Comparison of ENCODE assay signal across 8 mouse cellular contexts in genomic region chr11:115202316-115202715, GRCm38 (mm10). TPM values are rescaled to one million over a fixed set of nuclear protein-coding genes. Genes with fewer than 3 reads are reported as not detected.
DNase-seq lines count a peak whose midpoint lies in the region; ATAC-seq and TF ChIP-seq lines count a peak whose summit lies in the region.

No protein-coding gene starts in this region.

- no peaks in the 10 kb centered on the region for H3K36me3 ChIP-seq in ES-Bruce4 (ENCODE audit: control insufficient read depth, insufficient read depth, low read length, poor library complexity, severe bottlenecking)
- H3K36me3 ChIP-seq in forebrain, embryonic 14.5 days (ENCODE audit: control insufficient read depth, insufficient read depth, low read length): peaks cover 44% of the 10 kb centered on the region
- H3K36me3 ChIP-seq in lung, postnatal 0 days (ENCODE audit: insufficient read depth, low read length): peaks cover 13% of the 10 kb centered on the region

- DNase-seq in forebrain, embryonic 14.5 days (ENCODE audit: low spot score): peak; percentile 86
- peak; percentile 89 for DNase-seq in heart, postnatal 4 days
- peak; percentile 59 to 85 for DNase-seq in layer of hippocampus, adult 8-10 months (ENCODE audit: low spot score in 2 of 2)
- peak; percentile 80 for DNase-seq in lung, postnatal 0 days (ENCODE audit: low spot score)
- peak; percentile 80 for DNase-seq in ovary, postnatal 36 days (ENCODE audit: low spot score)
- DNase-seq in thymus, postnatal 10 days (ENCODE audit: low spot score in 2 of 2): peak; percentile 61 to 86

- no peaks in the 10 kb centered on the region for H3K9me3 ChIP-seq in ES-Bruce4 (replicated peaks; ENCODE audit: control insufficient read depth, insufficient read depth, low read length, poor library complexity, severe bottlenecking)
- no peaks in the 10 kb centered on the region for H3K9me3 ChIP-seq in forebrain, embryonic 14.5 days (replicated peaks; ENCODE audit: control insufficient read depth, low read length)
- H3K9me3 ChIP-seq in lung, postnatal 0 days (ENCODE audit: low read length): no peaks in the 10 kb centered on the region

- no peak overlapping the region for H3K4me2 ChIP-seq in forebrain, embryonic 14.5 days (ENCODE audit: low read length)
- no peak overlapping the region for H3K4me2 ChIP-seq in lung, postnatal 0 days (replicated peaks; ENCODE audit: low read depth, low read length)

- no peak overlapping the region for H3K4me3 ChIP-seq in ES-Bruce4 (ENCODE audit: low read depth, low read length)
- no peak overlapping the region for H3K4me3 ChIP-seq in forebrain, embryonic 14.5 days (ENCODE audit: low read depth, low read length)
- no peak overlapping the region for H3K4me3 ChIP-seq in lung, postnatal 0 days (ENCODE audit: low read depth, low read length)

- TF ChIP-seq CTCF in ES-Bruce4 (IDR thresholded peaks at IDR 0.05; ENCODE audit: low read depth, low read length): peak; percentile 93
- TF ChIP-seq CTCF in lung, postnatal 0 days (IDR thresholded peaks at IDR 0.05): peak; percentile 98

- H3K27me3 ChIP-seq in ES-Bruce4 (ENCODE audit: control insufficient read depth, insufficient read depth, low read length, poor library complexity, severe bottlenecking): no peaks in the 10 kb centered on the region
- no peaks in the 10 kb centered on the region for H3K27me3 ChIP-seq in forebrain, embryonic 14.5 days (replicated peaks; ENCODE audit: control insufficient read depth, insufficient read depth, low read length)
- no peaks in the 10 kb centered on the region for H3K27me3 ChIP-seq in lung, postnatal 0 days (replicated peaks; ENCODE audit: insufficient read depth, low read length)

- no peak overlapping the region for H3K9ac ChIP-seq in ES-Bruce4 (ENCODE audit: low read depth, poor library complexity, severe bottlenecking)
- H3K9ac ChIP-seq in forebrain, embryonic 14.5 days (ENCODE audit: low read length): no peak overlapping the region
- H3K9ac ChIP-seq in lung, postnatal 0 days (replicated peaks; ENCODE audit: low read depth): no peak overlapping the region

- TF ChIP-seq EP300 in ES-Bruce4 (IDR thresholded peaks at IDR 0.05; ENCODE audit: insufficient read depth, low read depth, low read length): no peak
- no peak for TF ChIP-seq EP300 in lung, postnatal 0 days (IDR thresholded peaks at IDR 0.05)

- H3K27ac ChIP-seq in ES-Bruce4 (ENCODE audit: insufficient read depth, low read length): no peak overlapping the region
- no peak overlapping the region for H3K27ac ChIP-seq in forebrain, embryonic 14.5 days (ENCODE audit: low read depth, low read length)
- no peak overlapping the region for H3K27ac ChIP-seq in lung, postnatal 0 days (ENCODE audit: low read length)

- H3K4me1 ChIP-seq in ES-Bruce4 (ENCODE audit: control insufficient read depth, insufficient read depth, low read length): no peaks in the 10 kb centered on the region
- no peaks in the 10 kb centered on the region for H3K4me1 ChIP-seq in forebrain, embryonic 14.5 days (ENCODE audit: control insufficient read depth, insufficient read depth, low read length)
- no peaks in the 10 kb centered on the region for H3K4me1 ChIP-seq in lung, postnatal 0 days (ENCODE audit: insufficient read depth, low read depth, low read length)

- 10% methylated on average over 12 of the region's 12 CpGs for WGBS in forebrain, embryonic 14.5 days
- WGBS in lung, postnatal 0 days: 13% methylated on average over 12 of the region's 12 CpGs

- no peak for TF ChIP-seq POLR2A in ES-Bruce4 (IDR thresholded peaks at IDR 0.05; ENCODE audit: insufficient read depth, low read length)

- ATAC-seq in cerebellum, adult (ENCODE audit: insufficient number of reproducible peaks, low FRiP score, low TSS enrichment): peak; percentile 80; the same call in 1 of the 2 replicates
- peak; percentile 87 for ATAC-seq in forebrain, embryonic 14.5 days
- peak; percentile 86 for ATAC-seq in lung, postnatal 0 days

RNA-seq across cellular contexts. Expression of gene Nat9, which starts 14.7 kb away (rescaled TPM):
- 13.1 and 16.2 TPM in 2 replicates for polyA plus RNA-seq in ES-Bruce4 (2011; ENCODE audit: insufficient read depth, insufficient read length, low read depth, missing spikeins)
- 19.5 and 20.4 TPM in 2 replicates for polyA plus RNA-seq in forebrain, embryonic 14.5 days (2014; fragmentation: Nextera tagmentation; extraction: Ambion mirVana)
- total RNA-seq in heart, postnatal 4 days (2021): 10 to 100 TPM; 11.9 to 12.0 TPM
- total RNA-seq in layer of hippocampus, adult 8-10 months (2022): 10 to 100 TPM; 20.4 to 25.2 (median 22.5) TPM
- polyA plus RNA-seq in lung, postnatal 0 days (2015; fragmentation: Nextera tagmentation; extraction: Ambion mirVana): 30.3 and 30.8 TPM in 2 replicates

RNA-seq across cellular contexts. Expression of gene Tmem104, which starts 15.0 kb away (rescaled TPM):
- polyA plus RNA-seq in ES-Bruce4 (2011; ENCODE audit: insufficient read depth, insufficient read length, low read depth, missing spikeins): 4.8 and 8.0 TPM in 2 replicates
- polyA plus RNA-seq in forebrain, embryonic 14.5 days (2014; fragmentation: Nextera tagmentation; extraction: Ambion mirVana): 6.3 and 8.5 TPM in 2 replicates
- 1 to 10 TPM; 5.2 to 9.3 TPM for total RNA-seq in heart, postnatal 4 days (2021)
- total RNA-seq in layer of hippocampus, adult 8-10 months (2022): 10 to 100 TPM; 12.5 to 19.8 (median 16.1) TPM
- 9.6 and 10.5 TPM in 2 replicates for polyA plus RNA-seq in lung, postnatal 0 days (2015; fragmentation: Nextera tagmentation; extraction: Ambion mirVana)

RNA-seq across cellular contexts. Expression of gene Slc9a3r1, which starts 39.2 kb away (rescaled TPM):
- 73.2 and 77.8 TPM in 2 replicates for polyA plus RNA-seq in ES-Bruce4 (2011; ENCODE audit: insufficient read depth, insufficient read length, low read depth, missing spikeins)
- 39.4 and 48.4 TPM in 2 replicates for polyA plus RNA-seq in forebrain, embryonic 14.5 days (2014; fragmentation: Nextera tagmentation; extraction: Ambion mirVana)
- total RNA-seq in heart, postnatal 4 days (2021): 10 to 100 TPM; 13.9 to 15.3 TPM
- 10 to 100 TPM; 68.3 to 84.2 (median 77.1) TPM for total RNA-seq in layer of hippocampus, adult 8-10 months (2022)
- polyA plus RNA-seq in lung, postnatal 0 days (2015; fragmentation: Nextera tagmentation; extraction: Ambion mirVana): 56.9 and 71.2 TPM in 2 replicates
